Mouse (Mus musculus): Measurements from ENCODE around the gene Tmem129. TPM values are rescaled to one million over a fixed set of nuclear protein-coding genes. Genes with fewer than 3 reads are reported as not detected.
A peak's percentile ranks its signal among the peaks of the same experiment; 100 is the strongest.

Tmem129 gene
- polyA plus RNA-seq, 1 experiment from 2014 or later, result 34.0 TPM

- no peaks in the 10 kb centered on the region for H3K9me3 ChIP-seq (replicated peaks; ENCODE audit: control insufficient read depth, low read length)
- H3K27ac ChIP-seq (ENCODE audit: low read length), result no peak overlapping the region
- H3K36me3 ChIP-seq (ENCODE audit: control insufficient read depth, insufficient read depth, low read length), result no peaks in the 10 kb centered on the region; the same call in 1 of the 2 replicates
- H3K4me2 ChIP-seq (ENCODE audit: low read depth, low read length), result no peak overlapping the region
- no peak for ATAC-seq (ENCODE audit: insufficient read depth, low FRiP score)
- H3K27me3 ChIP-seq (ENCODE audit: control insufficient read depth, insufficient read depth, low read length), result no peaks in the 10 kb centered on the region
- H3K4me1 ChIP-seq (ENCODE audit: control insufficient read depth, insufficient read depth, low read length), result peaks cover 38% of the 10 kb centered on the region
- 0 out of 2 replicates have a peak overlapping the region, but pooled peaks have one; percentile 18 for H3K9ac ChIP-seq (ENCODE audit: low read length)
- H3K4me3 ChIP-seq (replicated peaks; ENCODE audit: low read length), result no peak overlapping the region
- WGBS, result 91% methylated on average over 10 of the region's 10 CpGs
These were observed 2.9 kb downstream of the Tmem129 start for GRCm38 (mm10) chr5:33655251-33655840.

GRCm38 (mm10) chr5:33654424-33654823 lies 3.8 kb downstream of the Tmem129 start:
- peaks cover 43% of the 10 kb centered on the region for H3K4me1 ChIP-seq (ENCODE audit: control insufficient read depth, insufficient read depth, low read length)
- H3K27me3 ChIP-seq (ENCODE audit: control insufficient read depth, insufficient read depth, low read length), result no peaks in the 10 kb centered on the region
- H3K36me3 ChIP-seq (ENCODE audit: control insufficient read depth, insufficient read depth, low read length), result no peaks in the 10 kb centered on the region; the same call in 1 of the 2 replicates
- WGBS, result 92% methylated on average over 13 of the region's 13 CpGs
- ATAC-seq (ENCODE audit: insufficient read depth, low FRiP score), result no peak
- H3K9me3 ChIP-seq (replicated peaks; ENCODE audit: control insufficient read depth, low read length), result no peaks in the 10 kb centered on the region
- H3K4me2 ChIP-seq (ENCODE audit: low read depth, low read length), result no peak overlapping the region
- H3K4me3 ChIP-seq (replicated peaks; ENCODE audit: low read length), result no peak overlapping the region
- no peak overlapping the region for H3K9ac ChIP-seq (ENCODE audit: low read length)
- H3K27ac ChIP-seq (ENCODE audit: low read length), result no peak overlapping the region

- peaks cover 2% of the 10 kb centered on the region; the same call in 1 of the 2 replicates for H3K36me3 ChIP-seq (ENCODE audit: control insufficient read depth, insufficient read depth, low read length)
- 2% methylated on average over 9 of the region's 9 CpGs for WGBS
- peak overlapping the region; percentile 64 for H3K9ac ChIP-seq (ENCODE audit: low read length)
- H3K27ac ChIP-seq (ENCODE audit: low read length), result peak overlapping the region; percentile 79
- H3K4me3 ChIP-seq (replicated peaks; ENCODE audit: low read length), result peak overlapping the region; percentile 87
- ATAC-seq (ENCODE audit: insufficient read depth, low FRiP score), result peak; percentile 5; the same call in 1 of the 2 replicates
- peak overlapping the region; percentile 89 for H3K4me2 ChIP-seq (ENCODE audit: low read depth, low read length)
- H3K4me1 ChIP-seq (ENCODE audit: control insufficient read depth, insufficient read depth, low read length), result peaks cover 35% of the 10 kb centered on the region
- H3K9me3 ChIP-seq (replicated peaks; ENCODE audit: control insufficient read depth, low read length), result no peaks in the 10 kb centered on the region
- no peaks in the 10 kb centered on the region for H3K27me3 ChIP-seq (ENCODE audit: control insufficient read depth, insufficient read depth, low read length)
These were observed 5.4 kb downstream of the Tmem129 start for GRCm38 (mm10) chr5:33652783-33653173.

GRCm38 (mm10) chr5:33651921-33652782 lies 6.1 kb downstream of the Tmem129 start, which contains the start of gene Slbp:
Gene Slbp (minus strand): TSS chr5:33652574.
- H3K4me2 ChIP-seq (ENCODE audit: low read depth, low read length), result peak within 1 kb of the TSS; percentile 89
- H3K9me3 ChIP-seq (replicated peaks; ENCODE audit: control insufficient read depth, low read length), result no peaks in the 10 kb centered on the region
- peak within 1 kb of the TSS; percentile 97 for H3K27ac ChIP-seq (ENCODE audit: low read length)
- H3K27me3 ChIP-seq (ENCODE audit: control insufficient read depth, insufficient read depth, low read length), result no peaks in the 10 kb centered on the region
- peak; percentile 96 for ATAC-seq (ENCODE audit: insufficient read depth, low FRiP score)
- peaks cover 35% of the 10 kb centered on the region for H3K4me1 ChIP-seq (ENCODE audit: control insufficient read depth, insufficient read depth, low read length)
- H3K4me3 ChIP-seq (replicated peaks; ENCODE audit: low read length), result peak within 1 kb of the TSS; percentile 87
- WGBS, result under 1% methylated on average over 82 of the region's 82 CpGs
- H3K36me3 ChIP-seq (ENCODE audit: control insufficient read depth, insufficient read depth, low read length), result peaks cover 8% of the 10 kb centered on the region
- H3K9ac ChIP-seq (ENCODE audit: low read length), result peak within 1 kb of the TSS; percentile 90

GRCm38 (mm10) chr5:33651541-33651920 lies 6.7 kb downstream of the Tmem129 start:
- peak overlapping the region; percentile 87 for H3K4me3 ChIP-seq (replicated peaks; ENCODE audit: low read length)
- peak overlapping the region; percentile 89 for H3K4me2 ChIP-seq (ENCODE audit: low read depth, low read length)
- no peaks in the 10 kb centered on the region for H3K27me3 ChIP-seq (ENCODE audit: control insufficient read depth, insufficient read depth, low read length)
- peak overlapping the region; percentile 97 for H3K27ac ChIP-seq (ENCODE audit: low read length)
- H3K4me1 ChIP-seq (ENCODE audit: control insufficient read depth, insufficient read depth, low read length), result peaks cover 29% of the 10 kb centered on the region
- under 1% methylated on average over 11 of the region's 11 CpGs for WGBS
- no peak for ATAC-seq (ENCODE audit: insufficient read depth, low FRiP score)
- peaks cover 11% of the 10 kb centered on the region for H3K36me3 ChIP-seq (ENCODE audit: control insufficient read depth, insufficient read depth, low read length)
- peak overlapping the region; percentile 90 for H3K9ac ChIP-seq (ENCODE audit: low read length)
- no peaks in the 10 kb centered on the region for H3K9me3 ChIP-seq (replicated peaks; ENCODE audit: control insufficient read depth, low read length)

- Histone ChIP-seq H3K9me3 (replicated peaks; ENCODE audit: control insufficient read depth, low read length) (no peaks in the 10 kb centered on the region), H3K4me3 (replicated peaks; ENCODE audit: low read length) (peak overlapping the region; percentile 87), H3K36me3 (ENCODE audit: control insufficient read depth, insufficient read depth, low read length) (peaks cover 16% of the 10 kb centered on the region), H3K4me2 (ENCODE audit: low read depth, low read length) (peak overlapping the region; percentile 89), H3K27ac (ENCODE audit: low read length) (peak overlapping the region; percentile 97), H3K9ac (ENCODE audit: low read length) (peak overlapping the region; percentile 90), H3K4me1 (ENCODE audit: control insufficient read depth, insufficient read depth, low read length) (peaks cover 24% of the 10 kb centered on the region), H3K27me3 (ENCODE audit: control insufficient read depth, insufficient read depth, low read length) (no peaks in the 10 kb centered on the region)
- ATAC-seq (ENCODE audit: insufficient read depth, low FRiP score), result no peak
- WGBS, result 10% methylated on average over 2 of the region's 2 CpGs
These were observed 7.2 kb downstream of the Tmem129 start for GRCm38 (mm10) chr5:33651017-33651416.

- no peak overlapping the region for H3K4me3 ChIP-seq (replicated peaks; ENCODE audit: low read length)
- no peak overlapping the region for H3K4me2 ChIP-seq (ENCODE audit: low read depth, low read length)
- H3K27ac ChIP-seq (ENCODE audit: low read length), result no peak overlapping the region
- H3K9ac ChIP-seq (ENCODE audit: low read length), result no peak overlapping the region
- ATAC-seq (ENCODE audit: insufficient read depth, low FRiP score), result no peak
- 28% methylated on average over 3 of the region's 3 CpGs for WGBS
- no peaks in the 10 kb centered on the region for H3K27me3 ChIP-seq (ENCODE audit: control insufficient read depth, insufficient read depth, low read length)
- no peaks in the 10 kb centered on the region for H3K4me1 ChIP-seq (ENCODE audit: control insufficient read depth, insufficient read depth, low read length)
- H3K36me3 ChIP-seq (ENCODE audit: control insufficient read depth, insufficient read depth, low read length), result peaks cover 28% of the 10 kb centered on the region
- H3K9me3 ChIP-seq (replicated peaks; ENCODE audit: control insufficient read depth, low read length), result no peaks in the 10 kb centered on the region
These were observed 17.6 kb downstream of the Tmem129 start for GRCm38 (mm10) chr5:33640652-33641051.

GRCm38 (mm10) chr5:33638826-33639225 lies 19.4 kb downstream of the Tmem129 start:
- H3K9ac ChIP-seq (ENCODE audit: low read length), result 0 out of 2 replicates have a peak overlapping the region, but pooled peaks have one; percentile 1
- no peaks in the 10 kb centered on the region for H3K27me3 ChIP-seq (ENCODE audit: control insufficient read depth, insufficient read depth, low read length)
- H3K4me3 ChIP-seq (replicated peaks; ENCODE audit: low read length), result no peak overlapping the region
- 49% methylated on average over 4 of the region's 4 CpGs for WGBS
- peaks cover 20% of the 10 kb centered on the region for H3K36me3 ChIP-seq (ENCODE audit: control insufficient read depth, insufficient read depth, low read length)
- no peaks in the 10 kb centered on the region for H3K9me3 ChIP-seq (replicated peaks; ENCODE audit: control insufficient read depth, low read length)
- no peaks in the 10 kb centered on the region for H3K4me1 ChIP-seq (ENCODE audit: control insufficient read depth, insufficient read depth, low read length)
- no peak overlapping the region for H3K4me2 ChIP-seq (ENCODE audit: low read depth, low read length)
- ATAC-seq (ENCODE audit: insufficient read depth, low FRiP score), result no peak
- H3K27ac ChIP-seq (ENCODE audit: low read length), result no peak overlapping the region
